Mouse (Mus musculus): ENCODE results near the gene H2-D1.
"Not testable (repeated sequence)": the region's sequence is repeated elsewhere in the genome, so short reads cannot be mapped to it uniquely, and the experiment has no call there.

The H2-D1 gene

GRCm38 (mm10) chr17:35303756-35304350, 41.3 kb downstream of the H2-D1 start:
- no peak for DNase-seq (ENCODE audit: low read depth, low spot score)

- DNase-seq (ENCODE audit: low read depth, low spot score), result no peak
Measured at GRCm38 (mm10) chr17:35304478-35304877, 41.9 kb downstream of the H2-D1 start.

GRCm38 (mm10) chr17:35304921-35305320, 42.4 kb downstream of the H2-D1 start:
- DNase-seq (ENCODE audit: low read depth, low spot score), result not testable (repeated sequence)
